20 mouse cellular contexts compared by ENCODE assay signal in the genomic region with DNA sequence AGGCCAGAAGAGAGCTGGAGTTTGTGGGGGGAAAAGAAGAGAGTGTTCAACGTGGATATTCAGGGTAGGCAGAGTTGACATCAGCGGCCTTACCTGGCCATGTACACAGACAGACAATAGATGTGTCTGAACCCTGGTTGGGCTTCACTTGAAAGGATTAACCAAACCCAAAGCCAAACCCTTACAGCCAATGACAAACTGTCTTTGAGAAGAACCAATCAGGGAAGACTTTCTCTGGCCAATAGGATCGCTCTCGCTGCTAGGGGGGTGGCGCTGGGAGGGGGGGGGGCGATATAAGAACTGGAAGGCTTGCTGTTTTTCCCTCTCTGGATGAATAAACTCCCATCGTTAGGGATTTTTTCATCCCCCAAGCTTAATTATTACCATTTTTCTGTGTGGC. TPM values are rescaled to one million over a fixed set of nuclear protein-coding genes. Genes with fewer than 3 reads are reported as not detected.
A peak's percentile ranks its signal among the peaks of the same experiment; 100 is the strongest.
DNase-seq lines count a peak whose midpoint lies in the region; TF ChIP-seq lines count a peak whose summit lies in the region.
"Had no signal": no experiment of that assay in that cellular context is flagged by ENCODE, and none has a peak within 500 bp of the region (broad histone marks: within the 10 kb centered on the region; RNA-seq: fewer than 3 reads in every experiment).

No protein-coding gene starts in this region.

- no peak for TF ChIP-seq RAD21 in CH12.LX (IDR thresholded peaks at IDR 0.05; ENCODE audit: low read depth, low read length)

- H3K27ac ChIP-seq in CH12.LX (ENCODE audit: insufficient read depth, low read depth) = no peak overlapping the region
- H3K27ac ChIP-seq: embryonic facial prominence, embryonic 10.5 days; embryonic facial prominence, embryonic 12.5 days; forebrain, embryonic 13.5 days; forebrain, embryonic 15.5 days had no signal

- peaks cover under 1 to 29% of the 10 kb centered on the region in 2 experiments for H3K4me1 ChIP-seq in CH12.LX (ENCODE audit: control insufficient read depth in 1 of 2, insufficient read depth in 2 of 2)
- H3K4me1 ChIP-seq: embryonic facial prominence, embryonic 10.5 days; embryonic facial prominence, embryonic 12.5 days; forebrain, embryonic 13.5 days; forebrain, embryonic 15.5 days had no signal

- in situ Hi-C loops in CH12.LX (cut with MboI; ENCODE audit: low pct_ligation_motif_present, low pct_unique_long_range_greater_than_20kb, low sequenced_read_pairs) = no loop called here

- no peak overlapping the region for H3K4me3 ChIP-seq in CH12.LX (replicated peaks in 1 of 3; ENCODE audit: low read depth in 2 of 3, low read length in 2 of 3, poor library complexity in 1 of 3)
- H3K4me3 ChIP-seq: embryonic facial prominence, embryonic 10.5 days; embryonic facial prominence, embryonic 12.5 days; forebrain, embryonic 13.5 days; forebrain, embryonic 15.5 days had no signal

- no peak for TF ChIP-seq CTCF in CH12.LX (conservative IDR thresholded peaks at IDR 0.05 in 1 of 2, IDR thresholded peaks at IDR 0.05 in 1 of 2; ENCODE audit: low read depth in 2 of 2, low read length in 2 of 2)

- dilution Hi-C loops in CH12.LX (cut with MboI; ENCODE audit: extremely low pct_ligation_motif_present, extremely low pct_unique_long_range_greater_than_20kb, low sequenced_read_pairs) = no loop called here

- H3K79me2 ChIP-seq in CH12.LX (replicated peaks; ENCODE audit: control insufficient read depth, extremely low read depth, insufficient read depth, poor library complexity, severe bottlenecking) = no peaks in the 10 kb centered on the region

- TF ChIP-seq POLR2A in CH12.LX (IDR thresholded peaks at IDR 0.05; ENCODE audit: low read depth, low read length) = no peak

- intact Hi-C loops in heart, postnatal 25 days (cut with DNase I) = no loop called here
- intact Hi-C loops in left cerebral cortex, postnatal 14 days (cut with DNase I) = no loop called here

- peaks cover 24% of the 10 kb centered on the region for H3K27me3 ChIP-seq in CH12.LX (replicated peaks)
- H3K27me3 ChIP-seq: embryonic facial prominence, embryonic 12.5 days; forebrain, embryonic 13.5 days; forebrain, embryonic 15.5 days had no signal

- H3K9me3 ChIP-seq in CH12.LX (replicated peaks; ENCODE audit: low read length) = no peaks in the 10 kb centered on the region
- H3K9me3 ChIP-seq: embryonic facial prominence, embryonic 10.5 days; embryonic facial prominence, embryonic 12.5 days; forebrain, embryonic 13.5 days; forebrain, embryonic 15.5 days had no signal

- DNase-seq in CH12.LX (ENCODE audit: extremely low read depth) (no peak), ES-CJ7 (ENCODE audit: low read depth, low spot score) (peak; percentile 43), R1 (ENCODE audit: low read depth, low spot score) (peak; percentile 80)
- DNase-seq in brain, adult 2 months (ENCODE audit: low read depth, low spot score) = peak; percentile 13
- no peak for DNase-seq in heart, postnatal 25 days (ENCODE audit: low spot score)
- no peak for DNase-seq in left cerebral cortex, postnatal 14 days (ENCODE audit: low spot score in 2 of 2)
- no peak for DNase-seq in thymus, postnatal 36 days
- DNase-seq: adrenal gland, postnatal 10 days; adrenal gland, postnatal 25 days; B cell, adult 2 months; cerebellum, adult 11-12 months; cerebellum, adult 8-10 months; cerebellum, adult 9-11 months; cerebellum, postnatal 25 days; forebrain, postnatal 0 days had no signal

- 0 out of 2 replicates have a peak overlapping the region, but pooled peaks have one; percentile 24 for H3K4me2 ChIP-seq in CH12.LX (ENCODE audit: insufficient read depth, low read depth, poor library complexity, severe bottlenecking)
- H3K4me2 ChIP-seq: embryonic facial prominence, embryonic 12.5 days; forebrain, embryonic 13.5 days; forebrain, embryonic 15.5 days had no signal

- H3K9ac ChIP-seq in CH12.LX (ENCODE audit: insufficient read depth, low read depth) = no peak overlapping the region
- H3K9ac ChIP-seq: embryonic facial prominence, embryonic 12.5 days; forebrain, embryonic 13.5 days; forebrain, embryonic 15.5 days; forebrain, postnatal 0 days had no signal

- no peaks in the 10 kb centered on the region for H3K36me3 ChIP-seq in CH12.LX (replicated peaks in 1 of 2; ENCODE audit: control insufficient read depth in 1 of 2, insufficient read depth in 1 of 2, low read length in 1 of 2)
- H3K36me3 ChIP-seq: embryonic facial prominence, embryonic 10.5 days; embryonic facial prominence, embryonic 12.5 days; forebrain, embryonic 15.5 days had no signal

- TF ChIP-seq EP300 in CH12.LX (IDR thresholded peaks at IDR 0.05; ENCODE audit: low read length) = no peak

TF ChIP-seq in CH12.LX, 34 proteins besides CTCF, POLR2A, EP300 and RAD21:
- 0 out of 2 replicates have a peak, but pooled peaks have one; percentile 17 for TF ChIP-seq TBP (conservative IDR thresholded peaks at IDR 0.05; ENCODE audit: low read depth, low read length)
- no peak for TF ChIP-seq KAT2A (IDR thresholded peaks at IDR 0.05; ENCODE audit: insufficient replicate concordance, low read length)
- TF ChIP-seq NELFE (IDR thresholded peaks at IDR 0.05; ENCODE audit: low read depth, low read length) = 0 out of 2 replicates have a peak, but pooled peaks have one; percentile 8
TF ChIP-seq in CH12.LX: peak in this region for 2.

RNA-seq across cellular contexts. Expression of a gene that starts 15.1 kb away (rescaled TPM):
- 0.08 TPM in 1 of 2 replicates, not detected in the other for total RNA-seq in CH12.LX (2012; rRNA removed)
- total RNA-seq in CH12.LX (2014; rRNA removed) = 0.23 TPM in 1 of 2 replicates, not detected in the other
- polyA plus RNA-seq in CH12.LX (2012; ENCODE audit: insufficient read length, low read depth) = 0.15 TPM in 1 of 2 replicates, not detected in the other
- not detected for total RNA-seq in heart, postnatal 25 days (2021)
- 10 to 100 TPM in 1 of 2 experiments, 1 to 10 TPM in 1; 9.9 to 11.4 TPM for total RNA-seq in left cerebral cortex, postnatal 14 days (2021)
- polyA plus RNA-seq: CD4-positive, CD25-positive, alpha-beta regulatory T cell, adult 4 months had no signal

RNA-seq across cellular contexts. Expression of a gene that starts 59.7 kb away (rescaled TPM):
- total RNA-seq in CH12.LX (2012; rRNA removed) (16.7 and 22.3 TPM in 2 replicates), CH12.LX (2014; rRNA removed) (26.8 and 27.5 TPM in 2 replicates)
- polyA plus RNA-seq in CH12.LX (2012; ENCODE audit: insufficient read length, low read depth) = 19.7 and 20.5 TPM in 2 replicates
- 10 to 100 TPM; 46.4 to 47.0 TPM for total RNA-seq in heart, postnatal 25 days (2021)
- total RNA-seq in left cerebral cortex, postnatal 14 days (2021) = 10 to 100 TPM; 48.1 to 51.7 TPM

Comparison
In these comparisons a context has a peak if more than half of its experiments do, and no peak if none do; other contexts are left out.
1. DNase-seq: peak in ES-CJ7 (single experiment), R1 (single experiment) and brain, adult 2 months (single experiment); none in CH12.LX (single experiment), heart, postnatal 25 days (single experiment), left cerebral cortex, postnatal 14 days (0 of 2) and thymus, postnatal 36 days (0 of 2).
2. RNA of a gene that starts 15.1 kb away (total RNA-seq): 9.9 to 11.4 TPM in left cerebral cortex, postnatal 14 days; not detected in heart, postnatal 25 days and 0.08 to 0.23 TPM in CH12.LX; every median in the first group is over 4 times any median in the second.